ENCODE assay signal across 19 mouse cellular contexts in genomic region chr17:83201257-83201656, GRCm38 (mm10). TPM values are rescaled to one million over a fixed set of nuclear protein-coding genes. Genes with fewer than 3 reads are reported as not detected.
DNase-seq lines count a peak whose midpoint lies in the region; ATAC-seq and TF ChIP-seq lines count a peak whose summit lies in the region.
"Had no signal": no experiment of that assay in that cellular context is flagged by ENCODE, and none has a peak within 500 bp of the region (broad histone marks: within the 10 kb centered on the region; RNA-seq: fewer than 3 reads in every experiment).

No protein-coding gene starts in this region.

- no peak for TF ChIP-seq CTCF in liver, postnatal 0 days (IDR thresholded peaks at IDR 0.05; ENCODE audit: low read depth)

- 16% methylated on average over 6 of the region's 6 CpGs for WGBS in hindbrain, embryonic 11.5 days
- 16% methylated on average over 6 of the region's 6 CpGs for WGBS in hindbrain, embryonic 12.5 days
- 49% methylated on average over 6 of the region's 6 CpGs for WGBS in liver, embryonic 13.5 days (ENCODE audit: insufficient replicate concordance)
- WGBS in liver, postnatal 0 days (ENCODE audit: insufficient replicate concordance): 67% methylated on average over 6 of the region's 6 CpGs

- peaks cover 7% of the 10 kb centered on the region for H3K4me1 ChIP-seq in hindbrain, embryonic 11.5 days (replicated peaks; ENCODE audit: control insufficient read depth, insufficient read depth, low read length)
- H3K4me1 ChIP-seq in hindbrain, embryonic 12.5 days: peaks cover 49% of the 10 kb centered on the region
- peaks cover 5% of the 10 kb centered on the region; the same call in 1 of the 2 replicates for H3K4me1 ChIP-seq in liver, embryonic 13.5 days (replicated peaks)
- H3K4me1 ChIP-seq in liver, postnatal 0 days (ENCODE audit: insufficient read depth): no peaks in the 10 kb centered on the region; the same call in 1 of the 2 replicates
- H3K4me1 ChIP-seq: megakaryocyte, embryonic 14.5 days had no signal

- no peak overlapping the region for H3K9ac ChIP-seq in hindbrain, embryonic 11.5 days (ENCODE audit: low read depth, low read length)
- no peak overlapping the region for H3K9ac ChIP-seq in hindbrain, embryonic 12.5 days
- H3K9ac ChIP-seq in liver, embryonic 13.5 days: no peak overlapping the region
- H3K9ac ChIP-seq in liver, postnatal 0 days (replicated peaks): no peak overlapping the region
- H3K9ac ChIP-seq: embryonic facial prominence, embryonic 13.5 days; forebrain, embryonic 13.5 days had no signal

- H3K27me3 ChIP-seq in hindbrain, embryonic 11.5 days (ENCODE audit: control insufficient read depth, insufficient read depth, low read length): no peaks in the 10 kb centered on the region
- H3K27me3 ChIP-seq in hindbrain, embryonic 12.5 days: 0 out of 2 replicates have a peak, but pooled peaks cover 6% of the 10 kb centered on the region
- H3K27me3 ChIP-seq in liver, embryonic 13.5 days: no peaks in the 10 kb centered on the region
- no peaks in the 10 kb centered on the region for H3K27me3 ChIP-seq in liver, postnatal 0 days (ENCODE audit: insufficient read depth, low read length)

- no peak overlapping the region for H3K4me2 ChIP-seq in hindbrain, embryonic 11.5 days (replicated peaks; ENCODE audit: low read depth, low read length)
- no peak overlapping the region for H3K4me2 ChIP-seq in hindbrain, embryonic 12.5 days (replicated peaks)
- no peak overlapping the region for H3K4me2 ChIP-seq in liver, embryonic 13.5 days
- H3K4me2 ChIP-seq in liver, postnatal 0 days (ENCODE audit: low read depth, low read length): no peak overlapping the region
- H3K4me2 ChIP-seq: embryonic facial prominence, embryonic 13.5 days; forebrain, embryonic 13.5 days had no signal

- TF ChIP-seq EP300 in liver, postnatal 0 days (IDR thresholded peaks at IDR 0.05; ENCODE audit: low read depth): no peak

- H3K4me3 ChIP-seq in hindbrain, embryonic 11.5 days (ENCODE audit: low read depth, low read length): no peak overlapping the region
- H3K4me3 ChIP-seq in hindbrain, embryonic 12.5 days: no peak overlapping the region
- H3K4me3 ChIP-seq in liver, embryonic 13.5 days (replicated peaks): no peak overlapping the region
- no peak overlapping the region for H3K4me3 ChIP-seq in liver, postnatal 0 days (ENCODE audit: low read depth, low read length)
- H3K4me3 ChIP-seq: embryonic facial prominence, embryonic 13.5 days; forebrain, embryonic 13.5 days; gastrocnemius, adult 2 months; megakaryocyte, embryonic 14.5 days had no signal

- peak overlapping the region; percentile 24; the same call in 1 of the 2 replicates for H3K27ac ChIP-seq in hindbrain, embryonic 11.5 days (ENCODE audit: low read depth, low read length)
- H3K27ac ChIP-seq in hindbrain, embryonic 12.5 days: no peak overlapping the region
- H3K27ac ChIP-seq in liver, embryonic 13.5 days: 0 out of 2 replicates have a peak overlapping the region, but pooled peaks have one; percentile 39
- H3K27ac ChIP-seq in liver, postnatal 0 days (ENCODE audit: low read depth): no peak overlapping the region
- H3K27ac ChIP-seq: embryonic facial prominence, embryonic 13.5 days; forebrain, embryonic 13.5 days had no signal

- no peaks in the 10 kb centered on the region for H3K9me3 ChIP-seq in hindbrain, embryonic 11.5 days (ENCODE audit: control insufficient read depth, low read length)
- H3K9me3 ChIP-seq in hindbrain, embryonic 12.5 days (replicated peaks): no peaks in the 10 kb centered on the region
- no peaks in the 10 kb centered on the region for H3K9me3 ChIP-seq in liver, embryonic 13.5 days (replicated peaks)
- H3K9me3 ChIP-seq in liver, postnatal 0 days (ENCODE audit: low read length): no peaks in the 10 kb centered on the region
- H3K9me3 ChIP-seq: embryonic facial prominence, embryonic 13.5 days; forebrain, embryonic 13.5 days; megakaryocyte, embryonic 14.5 days had no signal

- H3K36me3 ChIP-seq in hindbrain, embryonic 11.5 days (ENCODE audit: control insufficient read depth, insufficient read depth, low read length): no peaks in the 10 kb centered on the region
- no peaks in the 10 kb centered on the region for H3K36me3 ChIP-seq in hindbrain, embryonic 12.5 days
- H3K36me3 ChIP-seq in liver, embryonic 13.5 days: no peaks in the 10 kb centered on the region
- no peaks in the 10 kb centered on the region for H3K36me3 ChIP-seq in liver, postnatal 0 days (replicated peaks; ENCODE audit: insufficient read depth, low read length)
- H3K36me3 ChIP-seq: embryonic facial prominence, embryonic 13.5 days; G1E had no signal

- ATAC-seq in hindbrain, embryonic 11.5 days (ENCODE audit: low FRiP score): no peak
- no peak for ATAC-seq in hindbrain, embryonic 12.5 days (ENCODE audit: low FRiP score)
- ATAC-seq in liver, embryonic 13.5 days (ENCODE audit: low read depth): no peak
- no peak for ATAC-seq in liver, postnatal 0 days
- ATAC-seq: forebrain, embryonic 13.5 days; lung, postnatal 0 days had no signal

- peak; percentile 27 for DNase-seq in hindbrain, embryonic 11.5 days (ENCODE audit: low spot score)
- DNase-seq in liver, embryonic 13.5 days: no peak
- DNase-seq in liver, postnatal 0 days: no peak
- DNase-seq in embryo, embryonic 11 days: peak; percentile 60
- DNase-seq in mesoderm, embryonic 11.5 days (ENCODE audit: low read depth, low spot score): peak; percentile 74
- DNase-seq in layer of hippocampus, postnatal 14 days (ENCODE audit: low spot score in 2 of 2): no peak
- DNase-seq in cerebellum, postnatal 14 days: no peak
- DNase-seq: adrenal gland, postnatal 10 days; cerebellum, adult 2 months; gastrocnemius, adult 2 months; heart, postnatal 14 days; liver; thymus, postnatal 4 days had no signal

RNA-seq across cellular contexts. Expression of gene Pkdcc, which starts 13.8 kb away (rescaled TPM):
- polyA plus RNA-seq in hindbrain, embryonic 11.5 days (2014; fragmentation: Nextera tagmentation; extraction: Ambion mirVana): 9.6 and 10.8 TPM in 2 replicates
- polyA plus RNA-seq in hindbrain, embryonic 12.5 days (2016; fragmentation: Nextera tagmentation; extraction: Ambion mirVana): 14.6 and 17.9 TPM in 2 replicates
- 2.6 and 3.5 TPM in 2 replicates for polyA plus RNA-seq in liver, embryonic 13.5 days (2015; fragmentation: Nextera tagmentation; extraction: Ambion mirVana)
- polyA plus RNA-seq in liver, postnatal 0 days (2015; fragmentation: Nextera tagmentation; extraction: Ambion mirVana): 2.5 and 3.6 TPM in 2 replicates
- 10 to 100 TPM; 18.6 to 21.3 TPM for total RNA-seq in layer of hippocampus, postnatal 14 days (2021)
- total RNA-seq: G1E had no signal
- polyA plus RNA-seq: G1E had no signal

Comparison
In these comparisons a context has a peak if more than half of its experiments do, and no peak if none do; other contexts are left out.
1. H3K27ac ChIP-seq: peak in hindbrain, embryonic 11.5 days (single experiment) and liver, embryonic 13.5 days (single experiment); none in hindbrain, embryonic 12.5 days (single experiment) and liver, postnatal 0 days (single experiment).
2. DNase-seq: peak in hindbrain, embryonic 11.5 days (single experiment), embryo, embryonic 11 days (single experiment) and mesoderm, embryonic 11.5 days (single experiment); none in liver, embryonic 13.5 days (single experiment), liver, postnatal 0 days (single experiment), layer of hippocampus, postnatal 14 days (0 of 2) and cerebellum, postnatal 14 days (0 of 2).